Mouse (Mus musculus) skeletal muscle tissue, postnatal 0 days (tissue): Measurements from ENCODE around the gene Lama4. TPM values are rescaled to one million over a fixed set of nuclear protein-coding genes. Genes with fewer than 3 reads are reported as not detected.

ENCODE experiments used
- polyA plus RNA-seq: library from polyadenylated mRNA; unstranded; fragments of >200 nt; fragmentation: Nextera tagmentation; extraction: Ambion mirVana; gene quantifications from 2 replicates; pipeline ENCODE4 v1.2.1, GENCODE M21; 2015

The Lama4 gene
- 49.2 and 51.6 TPM in 2 replicates for polyA plus RNA-seq

DNA sequence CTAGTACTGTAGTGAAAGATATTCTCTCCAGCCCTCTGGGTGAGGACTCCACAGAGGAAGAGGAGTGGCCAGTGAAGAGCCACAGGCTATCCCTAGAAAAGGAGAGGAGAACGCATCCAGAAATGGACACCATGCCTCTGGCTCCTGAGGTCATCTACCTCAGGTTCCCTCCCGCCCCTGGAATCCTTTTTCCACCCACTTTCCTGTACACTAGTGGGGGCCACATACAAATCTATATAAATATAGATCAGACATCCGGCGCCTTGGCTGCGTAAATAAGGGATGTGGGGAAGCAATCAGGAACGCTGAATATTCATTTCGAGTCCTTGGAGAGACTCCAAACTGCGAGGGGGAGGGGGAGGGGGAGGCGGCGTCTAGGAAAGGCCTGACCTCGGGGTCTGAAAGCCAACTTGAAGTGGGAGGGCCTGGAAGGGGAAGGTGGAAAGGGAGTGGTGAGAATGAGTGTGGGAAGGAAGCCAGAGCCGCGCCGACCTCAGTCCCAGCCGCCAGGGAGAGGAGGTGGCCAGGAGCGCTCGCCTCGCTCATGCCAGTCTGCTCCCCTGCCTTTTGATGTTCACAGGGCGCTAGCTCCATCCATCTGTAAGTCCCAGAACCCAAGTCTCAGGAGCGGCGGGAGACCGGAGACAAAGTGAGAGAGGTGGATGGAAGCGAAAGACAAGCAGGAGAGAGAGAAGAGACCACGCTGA is at the start of gene Lama4:
Lama4 (plus strand) TSS at position 441 of the 707 bp plus-strand sequence.

DNA sequence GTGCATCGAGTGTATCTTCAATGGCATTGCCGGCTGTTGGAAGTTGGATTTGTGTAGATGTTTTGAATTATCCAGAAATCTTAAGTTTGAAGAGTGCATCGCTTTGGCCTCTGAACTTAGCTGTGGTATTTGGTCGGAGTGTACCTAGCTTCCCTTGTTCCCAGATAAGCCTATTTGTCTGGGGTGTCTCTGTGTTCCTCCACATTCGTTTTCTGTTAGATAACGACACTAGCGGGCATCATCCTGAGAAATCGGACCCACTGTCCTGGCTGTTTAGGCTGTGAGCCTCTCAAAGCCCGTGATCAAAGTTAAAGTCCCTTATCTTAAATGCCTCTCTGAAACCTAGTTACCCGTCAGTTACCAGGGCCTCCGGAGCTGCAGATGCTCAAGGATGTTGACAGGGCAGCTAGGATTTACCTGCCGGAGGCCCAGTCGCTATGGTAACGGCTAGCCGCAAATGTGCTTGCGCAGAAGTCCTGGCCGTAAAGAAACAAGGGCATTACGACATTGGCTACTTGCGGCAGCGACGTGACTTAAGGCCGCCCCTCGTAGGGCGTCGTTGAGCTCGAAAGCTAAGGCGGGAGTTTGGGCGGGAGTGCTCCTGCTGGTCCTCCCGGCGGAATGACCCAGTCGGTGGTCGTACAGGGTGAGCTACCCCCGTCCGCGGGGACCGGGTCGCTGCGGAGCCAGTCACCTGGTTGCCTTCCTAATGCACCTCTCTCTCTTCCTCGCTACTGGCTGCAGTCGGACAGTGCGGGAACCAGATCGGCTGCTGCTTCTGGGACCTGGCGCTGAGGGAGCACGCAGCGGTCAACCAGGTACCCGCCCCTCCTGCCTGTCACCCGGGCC is 168.4 kb downstream of the Lama4 start, which contains the start of the genes Fam229b and Tube1:
Fam229b (minus strand) TSS at position 453 of the 849 bp plus-strand sequence.
Tube1 (plus strand) TSS at position 515 of the 849 bp plus-strand sequence.

Other genes starting within 250 kb of the Lama4 start
- not detected in 2 replicates for gene Rfpl4b, start 143.7 kb upstream of the Lama4 start, polyA plus RNA-seq
- gene Fam229b, start 168.4 kb downstream of the Lama4 start, polyA plus RNA-seq = 9.6 and 12.2 TPM in 2 replicates
- gene Tube1, start 168.5 kb downstream of the Lama4 start, polyA plus RNA-seq = 2.5 and 2.8 TPM in 2 replicates
- 0.18 and 0.19 TPM in 2 replicates for gene Ccn6, start 198.3 kb downstream of the Lama4 start, polyA plus RNA-seq